Mouse (Mus musculus): ENCODE measurements at regions not wholly inside any gene's neighbourhood (a gene's known extent, or its start where the extent isn't known, plus 50 kb on each side); places are given as distances from the start of the nearest gene placed in this dataset.
A peak's percentile ranks its signal among the peaks of the same experiment; 100 is the strongest.

- DNase-seq: no peak
- Histone ChIP-seq H3K9me3 (ENCODE audit: low read depth, low read length) (no peaks in the 10 kb centered on the region), H3K36me3 (ENCODE audit: insufficient read depth) (no peaks in the 10 kb centered on the region), H3K27me3 (ENCODE audit: insufficient read depth, low read length) (no peaks in the 10 kb centered on the region), H3K27ac (ENCODE audit: low read depth) (no peak overlapping the region), H3K9ac (no peak overlapping the region), H3K4me2 (no peak overlapping the region), H3K4me3 (ENCODE audit: low read depth, low read length) (no peak overlapping the region), H3K4me1 (ENCODE audit: insufficient read depth) (no peaks in the 10 kb centered on the region)
- no peak for TF ChIP-seq CTCF (IDR thresholded peaks at IDR 0.05; ENCODE audit: low read depth)
- 91% methylated on average over 6 of the region's 6 CpGs for whole genome bisulfite sequencing
- ATAC-seq (ENCODE audit: insufficient read depth): no peak
These were observed 161.4 kb upstream of the Stt3b start for GRCm38 (mm10) chr9:115471582-115471981.

- Histone ChIP-seq H3K4me1 (ENCODE audit: insufficient read depth) (no peaks in the 10 kb centered on the region), H3K4me3 (ENCODE audit: low read depth, low read length) (no peak overlapping the region), H3K27ac (ENCODE audit: low read depth) (no peak overlapping the region), H3K36me3 (ENCODE audit: insufficient read depth) (no peaks in the 10 kb centered on the region), H3K4me2 (no peak overlapping the region), H3K9me3 (ENCODE audit: low read depth, low read length) (no peaks in the 10 kb centered on the region), H3K9ac (no peak overlapping the region), H3K27me3 (ENCODE audit: insufficient read depth, low read length) (no peaks in the 10 kb centered on the region)
- WGBS: 88% methylated on average over 3 of the region's 3 CpGs
- TF ChIP-seq CTCF (IDR thresholded peaks at IDR 0.05; ENCODE audit: low read depth): no peak
- ATAC-seq (ENCODE audit: insufficient read depth) (no peak), DNase-seq (no peak)
These were observed 162.8 kb upstream of the Stt3b start for GRCm38 (mm10) chr9:115473037-115473436.

- Histone ChIP-seq H3K27ac (ENCODE audit: low read depth) (no peak overlapping the region), H3K36me3 (ENCODE audit: insufficient read depth) (no peaks in the 10 kb centered on the region), H3K4me1 (ENCODE audit: insufficient read depth) (no peaks in the 10 kb centered on the region), H3K9ac (no peak overlapping the region), H3K9me3 (ENCODE audit: low read depth, low read length) (no peaks in the 10 kb centered on the region), H3K4me2 (no peak overlapping the region), H3K27me3 (ENCODE audit: insufficient read depth, low read length) (no peaks in the 10 kb centered on the region), H3K4me3 (ENCODE audit: low read depth, low read length) (no peak overlapping the region)
- ATAC-seq (ENCODE audit: insufficient read depth): no peak
- DNase-seq: no peak
- TF ChIP-seq CTCF (IDR thresholded peaks at IDR 0.05; ENCODE audit: low read depth): no peak
- 78% methylated on average over 5 of the region's 5 CpGs for WGBS
These were observed 163.6 kb upstream of the Stt3b start for GRCm38 (mm10) chr9:115473847-115474246.

DNA sequence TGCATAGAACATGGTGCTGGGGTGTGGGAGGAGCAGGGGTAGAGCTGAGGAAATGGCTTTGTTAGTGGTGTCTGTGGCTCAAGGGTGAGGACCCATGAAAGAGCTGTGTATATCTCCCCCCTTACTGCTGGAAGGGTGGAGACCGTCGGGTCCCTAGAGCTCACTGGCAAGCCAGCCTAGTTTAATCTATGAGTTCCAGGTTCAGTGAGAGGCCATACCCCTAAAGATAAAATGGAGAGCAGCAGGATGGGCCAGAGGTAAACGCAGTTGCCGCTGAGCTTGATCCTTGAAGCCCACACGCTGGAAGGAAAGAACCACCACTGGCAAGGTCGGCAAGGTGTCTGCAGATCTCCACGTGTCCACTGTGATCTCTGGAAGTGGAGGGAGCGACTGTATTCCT lies 164.1 kb upstream of the Stt3b start:
- H3K36me3 ChIP-seq (ENCODE audit: insufficient read depth): no peaks in the 10 kb centered on the region
- H3K27ac ChIP-seq (ENCODE audit: low read depth): no peak overlapping the region
- H3K9me3 ChIP-seq (ENCODE audit: low read depth, low read length): no peaks in the 10 kb centered on the region
- no peak for DNase-seq
- no peak overlapping the region for H3K4me3 ChIP-seq (ENCODE audit: low read depth, low read length)
- H3K9ac ChIP-seq: no peak overlapping the region
- no peak for TF ChIP-seq CTCF (IDR thresholded peaks at IDR 0.05; ENCODE audit: low read depth)
- no peaks in the 10 kb centered on the region for H3K27me3 ChIP-seq (ENCODE audit: insufficient read depth, low read length)
- H3K4me2 ChIP-seq: no peak overlapping the region
- no peaks in the 10 kb centered on the region for H3K4me1 ChIP-seq (ENCODE audit: insufficient read depth)
- ATAC-seq (ENCODE audit: insufficient read depth): no peak
- 84% methylated on average over 8 of the region's 8 CpGs for WGBS

GRCm38 (mm10) chr9:115476205-115476604 lies 166.0 kb upstream of the Stt3b start:
- ATAC-seq (ENCODE audit: insufficient read depth): no peak
- no peak overlapping the region for H3K4me2 ChIP-seq

GRCm38 (mm10) chr9:115477556-115478220 lies 167.5 kb upstream of the Stt3b start:
- ATAC-seq (ENCODE audit: insufficient read depth) (no peak), DNase-seq (no peak)
- Histone ChIP-seq H3K4me2 (no peak overlapping the region), H3K9ac (no peak overlapping the region), H3K4me3 (ENCODE audit: low read depth, low read length) (no peak overlapping the region), H3K27me3 (ENCODE audit: insufficient read depth, low read length) (no peaks in the 10 kb centered on the region), H3K27ac (ENCODE audit: low read depth) (no peak overlapping the region), H3K4me1 (ENCODE audit: insufficient read depth) (no peaks in the 10 kb centered on the region), H3K9me3 (ENCODE audit: low read depth, low read length) (no peaks in the 10 kb centered on the region), H3K36me3 (ENCODE audit: insufficient read depth) (no peaks in the 10 kb centered on the region)
- 80% methylated on average over 6 of the region's 6 CpGs for whole genome bisulfite sequencing
- no peak for TF ChIP-seq CTCF (IDR thresholded peaks at IDR 0.05; ENCODE audit: low read depth)

More at GRCm38 (mm10) chr9:115476205-115476604, 166.0 kb upstream of the Stt3b start:
- Histone ChIP-seq H3K27ac (ENCODE audit: low read depth) (no peak overlapping the region), H3K9ac (no peak overlapping the region), H3K4me1 (ENCODE audit: insufficient read depth) (no peaks in the 10 kb centered on the region), H3K27me3 (ENCODE audit: insufficient read depth, low read length) (no peaks in the 10 kb centered on the region), H3K9me3 (ENCODE audit: low read depth, low read length) (no peaks in the 10 kb centered on the region), H3K4me3 (ENCODE audit: low read depth, low read length) (no peak overlapping the region), H3K36me3 (ENCODE audit: insufficient read depth) (no peaks in the 10 kb centered on the region)
- 31% methylated on average over 17 of the region's 17 CpGs for WGBS
- peak; percentile 13 for DNase-seq
- TF ChIP-seq CTCF (IDR thresholded peaks at IDR 0.05; ENCODE audit: low read depth): no peak

GRCm38 (mm10) chr9:115478946-115479345 lies 168.7 kb upstream of the Stt3b start:
- WGBS: 32% methylated on average over 3 of the region's 3 CpGs
- Histone ChIP-seq H3K4me3 (ENCODE audit: low read depth, low read length) (no peak overlapping the region), H3K4me1 (ENCODE audit: insufficient read depth) (no peaks in the 10 kb centered on the region), H3K27me3 (ENCODE audit: insufficient read depth, low read length) (no peaks in the 10 kb centered on the region), H3K27ac (ENCODE audit: low read depth) (no peak overlapping the region), H3K36me3 (ENCODE audit: insufficient read depth) (no peaks in the 10 kb centered on the region), H3K9me3 (ENCODE audit: low read depth, low read length) (no peaks in the 10 kb centered on the region), H3K9ac (no peak overlapping the region), H3K4me2 (no peak overlapping the region)
- no peak for ATAC-seq (ENCODE audit: insufficient read depth)
- TF ChIP-seq CTCF (IDR thresholded peaks at IDR 0.05; ENCODE audit: low read depth): no peak
- DNase-seq: peak; percentile 22

Data from lung, embryonic 14.5 days (tissue).